Mouse (Mus musculus): ENCODE measurements around the gene Vps8.

DNA sequence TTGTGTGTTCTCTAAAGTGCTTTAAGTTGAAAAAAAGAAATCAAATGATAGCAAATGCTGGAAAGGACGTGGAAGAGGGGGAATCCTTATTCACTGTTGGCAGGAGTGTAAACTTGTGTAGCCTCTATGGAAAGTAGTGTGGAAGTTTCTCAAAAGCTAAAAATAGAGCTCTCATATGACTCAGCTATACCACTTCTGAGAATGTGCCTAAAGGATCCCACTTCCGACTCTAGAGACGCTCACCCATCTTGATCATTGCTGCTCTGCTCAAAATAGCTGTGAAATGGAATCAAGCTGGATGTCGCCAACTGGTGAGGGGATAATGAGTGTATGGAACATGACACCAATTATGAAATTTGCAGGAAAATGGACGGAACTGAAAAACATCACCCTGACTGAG lies 264.5 kb downstream of the Vps8 start:
- no peak for TF ChIP-seq CTCF (IDR thresholded peaks at IDR 0.05; ENCODE audit: borderline replicate concordance, insufficient read depth, low read length)
- no peak for TF ChIP-seq POLR2A (IDR thresholded peaks at IDR 0.05; ENCODE audit: low read depth, low read length)
